Mouse (Mus musculus) kidney, postnatal 14 days (tissue): ENCODE measurements around the gene Sall4.

ENCODE experiments used
- DNase-seq: peaks from one replicate; pipeline ENCODE4 v3.0.0; 2022; ENCODE audit warnings: mixed read lengths

Gene Sall4

GRCm38 (mm10) chr2:168742649-168743048, 25.1 kb downstream of the Sall4 start:
- peak; percentile 60 for DNase-seq

- DNase-seq, result peak; percentile 70
Observed at GRCm38 (mm10) chr2:168742059-168742627, 25.6 kb downstream of the Sall4 start, which contains the start of gene Atp9a. Gene Atp9a (minus strand): TSS chr2:168742409.

- DNase-seq, result peak; percentile 92
Observed at GRCm38 (mm10) chr2:168741273-168742058, 26.3 kb downstream of the Sall4 start.

GRCm38 (mm10) chr2:168740496-168740895, 27.2 kb downstream of the Sall4 start:
- no peak for DNase-seq

GRCm38 (mm10) chr2:168738854-168739253, 28.9 kb downstream of the Sall4 start:
- no peak for DNase-seq

- peak; percentile 58 for DNase-seq
Observed at GRCm38 (mm10) chr2:168737878-168738277, 29.9 kb downstream of the Sall4 start.

- DNase-seq, result peak; percentile 49
Observed at GRCm38 (mm10) chr2:168734023-168734422, 33.7 kb downstream of the Sall4 start.

- DNase-seq, result no peak
Observed at GRCm38 (mm10) chr2:168731258-168731657, 36.5 kb downstream of the Sall4 start.

GRCm38 (mm10) chr2:168729736-168730135, 38.0 kb downstream of the Sall4 start:
- DNase-seq, result no peak

- no peak for DNase-seq
Observed at GRCm38 (mm10) chr2:168728045-168728444, 39.7 kb downstream of the Sall4 start.

- DNase-seq, result peak; percentile 83
Observed at GRCm38 (mm10) chr2:168726007-168726406, 41.7 kb downstream of the Sall4 start.

- peak; percentile 89 for DNase-seq
Observed at GRCm38 (mm10) chr2:168721313-168721712, 46.4 kb downstream of the Sall4 start.

- DNase-seq, result no peak
Observed at GRCm38 (mm10) chr2:168719742-168720141, 48.0 kb downstream of the Sall4 start.

GRCm38 (mm10) chr2:168718735-168719134, 49.0 kb downstream of the Sall4 start:
- no peak for DNase-seq

GRCm38 (mm10) chr2:168718267-168718666, 49.5 kb downstream of the Sall4 start:
- no peak for DNase-seq

GRCm38 (mm10) chr2:168712199-168713176, 55.3 kb downstream of the Sall4 start:
- no peak for DNase-seq

GRCm38 (mm10) chr2:168710979-168711378, 56.8 kb downstream of the Sall4 start:
- DNase-seq, result no peak

GRCm38 (mm10) chr2:168707766-168708165, 60.0 kb downstream of the Sall4 start:
- no peak for DNase-seq

- DNase-seq, result no peak
Observed at GRCm38 (mm10) chr2:168702266-168702665, 65.5 kb downstream of the Sall4 start.
